Mouse (Mus musculus) E14TG2a.4 (cell line): ENCODE data around the gene Ptprcap.

ENCODE experiments used
- CTCF ChIP-seq: conservative IDR thresholded peaks from 2 replicates; pipeline ENCODE4 v1.5.1; 2014; ENCODE audit warnings: low read length
- NANOG ChIP-seq: IDR thresholded peaks from 2 replicates; pipeline ENCODE4 v1.6.1; 2014; ENCODE audit warnings: borderline replicate concordance, low read length, mixed read lengths
- POU5F1 ChIP-seq: IDR thresholded peaks from 2 replicates; pipeline ENCODE4 v1.6.1; 2014; ENCODE audit warnings: low read length, borderline replicate concordance

- TF ChIP-seq CTCF (no peak), NANOG (no peak), POU5F1 (no peak)
These were observed 33.9 kb downstream of the Ptprcap start for GRCm38 (mm10) chr19:4187303-4187702.
